Mouse (Mus musculus) regulatory T cell (primary cell): ENCODE results near the gene Plscr4.

Experiments
- in situ Hi-C: fragments of 300-600 bp; cut with MboI, MseI; formaldehyde crosslinking; loops from one replicate; pipeline ENCODE4 v1.15.1; 2025; ENCODE audit warnings: high pct_unique_total_duplicates

Gene Plscr4

DNA sequence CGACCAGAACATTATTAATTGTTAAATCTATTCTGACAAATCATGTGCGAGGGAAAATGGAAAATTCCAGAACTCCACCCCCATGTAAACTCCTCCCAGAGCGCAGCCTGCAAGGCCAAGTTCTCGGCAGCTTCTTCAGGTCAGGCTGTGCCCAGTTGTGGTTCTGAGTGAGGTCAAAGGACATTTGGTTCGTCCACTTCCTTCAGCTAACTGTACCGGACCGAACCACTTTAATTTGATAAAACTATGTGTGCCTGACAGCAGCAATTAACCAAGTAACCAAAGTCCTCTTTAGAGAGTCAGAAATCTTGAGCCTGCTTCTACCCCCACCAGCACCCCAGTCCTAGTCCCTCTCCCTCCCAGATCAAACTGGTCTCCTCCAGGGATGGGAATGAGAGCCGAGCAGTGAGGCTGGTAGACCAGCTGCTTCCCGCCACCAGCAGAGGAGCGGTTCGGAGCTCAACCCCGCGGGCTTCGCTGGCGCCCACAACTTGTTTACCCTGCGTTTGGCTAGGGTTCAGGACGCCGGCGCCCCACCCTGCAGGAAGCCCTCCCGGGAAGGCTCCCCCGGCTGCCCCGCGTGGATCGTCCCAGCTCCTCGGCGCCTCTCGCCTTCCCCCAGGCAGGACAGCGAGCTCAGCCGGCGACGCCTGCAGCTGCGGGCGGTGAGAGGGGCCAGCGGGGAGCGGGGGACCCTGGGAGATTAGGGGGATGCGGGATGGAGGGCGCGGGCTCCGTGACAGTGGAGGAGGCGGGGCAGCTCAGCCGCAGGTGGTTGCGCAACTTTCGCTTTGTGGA is at the start of gene Plscr4:
Plscr4 (plus strand) TSS at position 113 of the 798 bp plus-strand sequence.
- in situ Hi-C loops = no loop called here

DNA sequence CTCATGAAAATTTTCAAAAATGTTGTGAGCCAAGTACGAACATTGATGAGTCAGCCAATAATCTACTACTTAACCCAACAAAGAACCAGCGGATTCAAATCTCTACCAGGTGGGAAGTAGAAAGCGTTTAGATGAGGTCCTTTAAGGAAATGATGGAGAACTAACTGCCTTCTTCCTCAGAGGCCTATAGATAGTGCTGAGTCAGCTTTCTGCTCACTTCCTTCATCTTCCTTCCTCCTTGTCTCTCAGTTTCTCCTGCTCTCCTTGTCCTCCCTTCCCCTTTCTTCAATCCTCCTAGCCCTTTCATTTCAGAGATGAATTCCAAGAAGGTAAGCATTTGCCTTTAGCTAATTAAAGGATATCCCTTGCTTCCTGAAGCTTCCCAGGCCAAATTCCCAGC is 46.9 kb upstream of the Plscr4 start:
- in situ Hi-C loops = no loop called here

DNA sequence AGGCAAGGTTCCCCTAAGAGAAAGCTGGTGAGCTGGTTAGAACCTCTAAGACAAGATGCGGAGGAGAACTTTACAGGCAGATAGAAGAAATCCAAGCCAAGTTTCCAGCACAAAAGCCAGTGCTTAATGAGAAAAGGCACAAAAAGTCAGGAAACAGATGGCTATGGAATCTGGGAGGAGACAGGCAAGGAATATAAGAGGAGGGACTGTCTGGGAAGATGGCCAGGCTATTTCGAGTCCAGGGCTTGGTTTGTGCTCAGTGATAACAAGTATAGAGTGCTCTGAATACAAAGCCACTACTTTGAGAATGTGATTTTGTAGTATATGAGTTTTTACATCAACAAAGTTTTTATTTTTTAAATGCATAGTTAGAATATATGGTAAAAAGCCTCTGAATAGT is 45.1 kb upstream of the Plscr4 start:
- in situ Hi-C loops = no loop called here

DNA sequence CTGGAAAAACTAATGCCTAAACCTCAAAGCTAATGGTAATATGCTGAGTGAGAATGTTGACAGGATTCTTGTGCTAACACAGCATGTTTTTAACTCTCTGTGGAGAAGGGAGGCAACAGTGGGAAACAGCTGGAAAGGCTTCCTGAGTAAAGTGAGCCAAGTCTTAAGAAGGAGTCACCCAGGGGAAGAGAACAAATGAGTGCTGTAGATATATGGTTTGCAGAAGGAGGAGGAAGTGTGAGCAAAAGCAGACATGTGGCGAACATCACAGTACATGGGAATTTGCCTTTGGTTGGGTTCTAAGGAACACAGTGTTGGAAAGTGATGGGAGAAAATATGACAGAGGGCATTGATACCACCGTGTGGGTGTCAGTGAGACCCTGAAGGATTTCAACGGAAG is 43.5 kb upstream of the Plscr4 start:
- in situ Hi-C loops = no loop called here

DNA sequence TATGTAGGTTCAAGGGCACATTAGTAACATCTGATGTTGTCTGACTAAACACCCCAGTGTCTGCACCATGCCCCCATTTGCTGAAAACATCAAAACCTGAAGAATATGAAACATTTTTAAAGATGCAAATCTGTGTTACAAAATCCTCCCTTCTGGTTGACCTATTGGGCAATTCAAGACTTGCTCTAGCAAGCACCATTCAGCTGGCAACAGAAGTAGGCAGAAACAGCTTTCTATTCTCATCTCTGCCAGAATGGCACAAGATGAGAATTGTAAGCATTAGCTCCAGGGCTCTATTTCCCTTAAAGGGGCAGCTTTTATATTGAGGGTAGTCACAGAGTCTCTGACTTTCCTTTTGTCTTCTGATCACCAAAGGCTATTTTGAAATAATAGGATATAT is 19.4 kb upstream of the Plscr4 start:
- in situ Hi-C loops = no loop called here

DNA sequence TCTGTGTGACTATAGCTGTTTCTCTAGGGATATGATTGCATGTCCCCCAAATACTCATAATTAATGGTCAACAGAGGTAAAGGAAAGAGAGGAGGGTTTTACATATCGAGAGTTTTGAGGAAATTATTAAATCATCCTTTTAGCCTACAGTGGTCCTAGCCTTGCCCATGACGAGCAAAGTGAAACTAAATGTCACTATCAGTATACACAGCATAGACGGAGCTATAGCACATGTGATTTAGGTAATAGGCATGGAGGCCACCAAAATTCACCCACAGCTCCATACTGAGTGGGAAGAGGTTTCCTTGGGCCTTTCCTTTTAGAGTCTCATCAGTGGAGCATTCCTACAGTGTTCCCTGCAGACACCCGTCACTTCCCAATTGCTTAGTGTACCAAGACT is 15.7 kb upstream of the Plscr4 start:
- in situ Hi-C loops = no loop called here

DNA sequence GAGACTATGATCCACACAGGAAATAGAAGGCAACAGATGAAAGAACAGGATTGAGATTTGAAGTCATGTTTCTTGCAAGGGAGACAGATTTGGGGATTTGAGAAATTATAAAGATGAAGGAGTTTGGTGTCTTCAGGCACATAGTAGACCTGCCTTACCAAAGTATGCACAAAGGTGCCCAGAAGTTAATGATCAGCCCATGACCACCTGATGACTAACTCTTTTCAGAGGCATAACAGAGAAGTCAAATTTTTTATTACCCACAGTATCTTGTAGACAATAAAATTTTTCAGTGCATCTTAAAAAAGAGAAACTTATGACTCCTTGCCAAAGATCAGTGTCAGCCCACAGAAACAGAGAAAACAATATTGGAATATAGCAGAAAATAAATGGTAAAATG is 12.6 kb upstream of the Plscr4 start:
- in situ Hi-C loops = no loop called here

DNA sequence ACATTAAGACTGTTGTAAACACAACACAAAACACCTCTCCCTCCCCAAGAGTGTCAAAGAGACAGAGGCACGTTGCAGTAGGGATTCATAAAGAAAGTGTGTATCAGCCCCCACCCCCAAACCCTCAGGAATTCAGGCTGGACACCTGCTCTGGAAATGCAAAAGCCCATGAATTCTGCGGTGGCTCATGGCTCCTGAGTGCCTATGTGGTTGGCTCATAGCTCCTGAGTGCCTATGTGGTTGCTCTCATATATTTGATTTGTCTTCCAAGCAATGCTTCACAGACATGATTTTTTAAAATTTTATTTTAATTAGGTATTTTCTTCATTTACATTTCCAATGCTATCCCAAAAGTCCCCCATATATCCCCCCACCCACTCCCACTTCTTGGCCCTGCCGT is 568 bp upstream of the Plscr4 start:
- in situ Hi-C loops = no loop called here

DNA sequence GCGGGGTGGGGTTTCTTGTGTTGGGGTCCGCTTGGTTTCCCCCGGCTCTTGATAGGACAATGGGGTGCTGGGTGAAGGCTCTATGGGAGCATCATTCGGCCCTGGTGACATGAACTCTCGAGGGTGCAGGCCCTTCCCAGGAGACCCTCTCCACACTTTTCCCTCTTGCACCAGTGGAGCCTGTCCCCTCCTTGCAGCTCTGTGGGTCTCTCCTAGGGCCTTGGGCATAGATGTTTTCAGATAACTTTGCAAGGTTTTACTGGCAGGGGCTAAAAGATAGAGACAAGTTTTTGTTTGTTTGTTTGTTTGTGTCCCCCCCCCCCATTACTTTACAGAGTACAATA is 858 bp downstream of the Plscr4 start:
- in situ Hi-C loops = no loop called here

DNA sequence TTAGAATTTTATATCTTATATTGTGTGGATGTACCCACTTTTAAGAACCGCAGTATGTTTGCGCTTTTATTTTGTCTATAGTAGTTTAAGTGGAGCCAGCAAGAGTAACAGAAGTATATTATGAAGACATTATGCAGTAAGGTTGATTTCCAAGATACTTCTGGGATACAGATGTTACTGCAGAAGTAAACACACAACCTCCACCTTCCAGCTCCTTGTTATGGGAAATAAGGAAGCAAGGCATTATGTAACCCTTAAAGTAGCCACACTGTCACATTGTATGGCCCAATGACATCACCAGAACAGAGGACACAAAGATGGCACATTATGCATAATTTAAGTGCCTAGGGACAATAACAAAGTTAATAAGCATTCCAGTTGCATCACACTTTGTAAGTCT is 1.2 kb downstream of the Plscr4 start:
- in situ Hi-C loops = no loop called here

DNA sequence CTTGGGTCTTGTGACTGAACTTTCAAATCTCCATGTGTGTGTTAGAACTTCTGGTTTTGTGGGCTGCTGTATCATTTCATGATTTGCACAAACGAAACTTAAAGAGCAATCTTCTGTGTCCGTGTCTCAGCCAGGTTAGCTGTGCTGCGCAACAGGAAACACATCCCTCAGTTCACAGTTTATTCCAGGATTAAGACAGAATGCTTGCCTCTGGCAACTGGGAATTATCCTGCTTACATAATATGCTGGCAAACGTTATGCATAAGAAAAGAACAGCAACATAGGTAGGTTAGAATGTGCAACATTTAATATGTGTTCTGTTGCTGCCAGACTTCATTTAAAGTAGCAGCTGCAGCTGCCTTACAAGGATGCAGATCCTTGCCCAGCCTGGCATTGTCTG is 10.6 kb downstream of the Plscr4 start:
- in situ Hi-C loops = loop anchor here (5.0 kb wide), 1 partner anchor 250 kb away; no protein-coding TSS in a partner anchor

DNA sequence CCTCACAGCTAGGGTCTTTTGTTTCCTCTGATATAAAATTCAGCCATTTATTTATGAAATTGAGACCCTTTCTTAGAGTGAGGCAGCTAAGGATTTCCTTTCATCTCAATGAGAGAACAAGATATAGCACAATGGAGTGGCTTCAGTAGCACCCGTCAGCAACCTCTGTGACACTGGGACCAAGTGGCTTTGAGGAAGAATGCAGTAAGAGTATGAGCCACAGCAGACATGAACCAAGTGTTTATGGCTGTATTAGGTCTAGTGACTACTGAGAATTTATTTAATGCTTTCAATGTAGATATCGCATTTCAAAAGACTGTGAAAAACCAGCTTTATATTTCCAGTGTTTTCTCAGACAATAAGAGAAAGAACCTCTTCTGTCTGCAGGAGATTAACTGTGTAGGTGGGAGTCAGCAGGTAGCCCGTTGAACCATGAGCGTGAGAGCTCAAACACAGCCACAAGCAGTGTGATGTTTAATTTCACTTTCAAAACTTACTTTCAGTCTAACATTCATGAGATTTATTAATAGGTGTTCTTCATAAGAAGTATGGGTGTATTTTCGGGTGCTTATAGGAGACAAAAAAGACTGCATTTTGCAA is 15.2 kb downstream of the Plscr4 start:
- in situ Hi-C loops = no loop called here

DNA sequence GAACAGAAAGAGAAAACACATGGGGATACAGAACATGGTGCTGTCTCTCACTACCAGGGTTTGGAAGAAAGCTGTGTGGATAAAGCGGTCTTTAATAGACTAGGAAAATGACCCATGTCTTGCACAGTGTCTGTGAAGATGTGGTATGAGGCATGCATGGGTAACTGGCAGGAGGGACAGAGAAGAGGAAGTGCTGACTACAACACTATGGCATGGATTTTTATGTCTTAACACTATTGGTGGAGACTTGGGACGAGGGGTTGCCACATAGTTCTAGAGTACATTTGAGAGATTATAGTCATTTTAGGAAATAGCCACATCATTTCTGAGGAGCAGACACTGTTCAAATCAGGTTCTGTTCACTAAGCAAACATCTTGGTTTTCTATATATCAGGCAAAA is 16.0 kb downstream of the Plscr4 start:
- in situ Hi-C loops = no loop called here

DNA sequence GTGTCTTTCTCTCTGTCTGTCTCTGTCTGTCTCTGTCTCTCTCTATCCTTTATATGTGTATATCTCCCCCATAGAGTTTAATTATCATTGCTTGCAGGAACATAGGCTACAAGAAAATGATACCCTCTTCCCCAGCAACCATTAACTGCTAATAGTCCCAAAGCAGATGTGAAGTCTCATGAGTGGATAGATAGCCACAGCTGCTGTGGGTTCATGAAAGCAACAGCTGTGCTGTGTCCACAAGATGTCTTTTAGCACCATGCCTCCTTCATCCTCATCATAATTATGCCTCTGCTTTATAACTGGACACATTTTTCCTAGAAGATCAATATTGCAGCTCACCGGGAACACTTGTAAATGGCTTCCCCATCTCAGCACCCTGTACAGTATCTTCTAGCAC is 17.1 kb downstream of the Plscr4 start:
- in situ Hi-C loops = no loop called here

DNA sequence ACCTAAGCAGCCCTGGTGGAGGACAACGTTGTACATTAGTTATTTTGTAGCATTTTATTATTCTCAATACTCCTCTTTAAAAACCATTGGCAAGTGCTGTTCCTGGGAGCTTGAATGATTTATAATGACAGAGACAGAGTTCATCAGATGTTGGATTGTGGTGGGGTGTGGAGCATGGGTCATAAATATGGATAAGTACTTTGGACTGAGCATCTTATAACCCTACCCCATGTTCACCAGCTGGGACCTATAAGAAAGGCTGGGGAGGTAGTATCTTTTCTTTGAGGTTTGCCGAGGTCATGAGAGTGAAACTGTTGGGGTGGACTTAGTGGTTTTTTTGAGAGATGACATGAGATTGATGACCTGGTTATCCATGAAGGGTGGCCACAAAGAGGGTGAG is 24.5 kb downstream of the Plscr4 start:
- in situ Hi-C loops = no loop called here

DNA sequence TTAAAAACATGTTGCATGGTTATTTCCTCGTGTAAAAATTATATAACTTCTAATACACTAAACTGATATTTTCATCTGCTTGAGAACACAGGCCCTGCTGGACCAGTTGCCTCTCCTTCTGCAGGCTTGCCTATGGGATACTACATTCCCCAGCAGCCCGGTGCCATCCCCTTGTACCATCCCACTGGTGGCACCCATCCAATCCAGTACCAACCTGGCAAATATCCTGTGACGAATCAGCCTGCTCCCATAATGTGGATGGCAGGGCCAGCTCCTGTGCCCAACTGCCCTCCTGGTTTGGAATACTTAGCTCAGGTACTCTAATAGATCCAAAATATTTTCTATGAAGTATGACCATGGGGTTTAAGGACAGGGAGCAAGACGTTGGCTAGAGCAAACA is 25.4 kb downstream of the Plscr4 start:
- in situ Hi-C loops = no loop called here

DNA sequence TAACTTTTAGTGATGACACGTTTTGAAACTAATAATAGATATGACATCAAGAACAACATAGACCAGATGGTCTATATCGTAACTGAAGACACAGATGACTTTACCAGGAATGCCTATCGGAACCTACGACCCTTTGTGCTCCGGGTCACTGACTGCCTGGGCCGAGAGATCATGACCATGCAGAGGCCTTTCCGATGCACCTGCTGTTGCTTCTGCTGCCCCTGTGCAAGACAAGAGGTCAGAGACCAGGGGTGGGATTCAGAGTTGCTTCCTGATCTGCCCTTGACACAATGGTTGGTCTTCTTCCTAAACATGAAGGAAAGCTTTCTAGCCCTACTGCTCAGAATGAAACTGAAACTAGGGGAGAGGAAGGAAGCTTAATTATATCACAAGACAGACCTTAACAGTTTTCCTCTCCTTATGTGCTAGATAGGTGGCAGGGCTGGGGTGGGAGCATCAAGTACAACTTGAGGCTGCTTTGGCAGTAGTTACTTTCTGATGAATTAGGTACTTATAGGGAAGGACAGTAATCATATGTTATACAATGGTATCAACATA is 27.6 kb downstream of the Plscr4 start:
- in situ Hi-C loops = no loop called here

DNA sequence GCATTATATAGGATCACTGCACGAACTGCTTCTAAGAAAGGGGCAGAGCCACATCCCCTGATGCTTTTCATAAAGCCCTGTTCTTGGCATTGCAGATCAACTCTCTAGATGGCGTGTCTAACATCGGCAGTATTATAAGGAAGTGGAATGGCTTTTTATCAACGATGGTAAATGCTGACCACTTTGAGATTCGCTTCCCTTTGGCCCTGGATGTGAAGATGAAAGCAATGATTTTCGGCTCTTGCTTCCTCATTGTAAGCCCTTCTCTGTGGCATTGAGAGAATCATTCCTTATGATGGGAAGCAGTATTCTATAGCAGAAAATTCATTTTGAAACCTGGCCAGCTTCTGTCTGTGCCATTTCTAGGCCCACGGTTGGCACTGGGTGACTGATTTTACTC is 32.7 kb downstream of the Plscr4 start:
- in situ Hi-C loops = no loop called here

DNA sequence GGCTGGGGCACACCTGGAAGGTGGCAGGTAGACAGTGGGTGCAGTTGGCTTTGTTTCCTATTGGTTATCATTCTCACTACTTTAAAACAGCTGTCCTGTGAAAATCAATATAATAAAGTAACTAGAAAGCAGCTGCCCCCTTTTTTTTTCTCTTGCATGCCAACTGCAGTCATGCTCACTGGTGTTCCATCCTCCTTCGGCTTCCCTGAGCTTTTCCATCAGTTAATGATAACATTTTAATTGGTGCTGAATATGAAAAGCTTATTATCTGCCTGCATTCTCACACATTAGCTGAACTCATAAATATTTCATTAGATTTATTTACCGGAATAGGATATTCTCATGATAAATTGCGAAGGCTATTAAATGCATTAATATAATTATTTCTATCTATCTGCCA is 33.1 kb downstream of the Plscr4 start:
- in situ Hi-C loops = no loop called here

DNA sequence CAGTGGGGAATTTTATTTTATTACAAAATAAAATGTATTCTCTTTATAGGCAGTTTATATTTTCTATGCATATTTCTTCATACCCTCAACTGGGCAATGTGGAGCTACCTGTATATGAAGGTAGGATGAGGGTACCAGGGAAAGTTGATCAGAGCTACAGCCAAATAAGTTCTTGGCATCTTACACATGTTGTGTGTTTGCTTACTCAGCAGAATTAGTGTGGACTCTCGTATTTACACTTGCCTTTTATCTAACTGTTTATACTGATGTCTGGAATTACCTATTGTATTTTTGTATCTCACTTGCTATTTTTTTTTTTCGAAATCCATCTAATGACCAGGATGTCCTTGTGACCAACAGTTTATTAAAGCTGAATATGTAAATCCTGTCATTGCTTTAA is 34.1 kb downstream of the Plscr4 start:
- in situ Hi-C loops = no loop called here

DNA sequence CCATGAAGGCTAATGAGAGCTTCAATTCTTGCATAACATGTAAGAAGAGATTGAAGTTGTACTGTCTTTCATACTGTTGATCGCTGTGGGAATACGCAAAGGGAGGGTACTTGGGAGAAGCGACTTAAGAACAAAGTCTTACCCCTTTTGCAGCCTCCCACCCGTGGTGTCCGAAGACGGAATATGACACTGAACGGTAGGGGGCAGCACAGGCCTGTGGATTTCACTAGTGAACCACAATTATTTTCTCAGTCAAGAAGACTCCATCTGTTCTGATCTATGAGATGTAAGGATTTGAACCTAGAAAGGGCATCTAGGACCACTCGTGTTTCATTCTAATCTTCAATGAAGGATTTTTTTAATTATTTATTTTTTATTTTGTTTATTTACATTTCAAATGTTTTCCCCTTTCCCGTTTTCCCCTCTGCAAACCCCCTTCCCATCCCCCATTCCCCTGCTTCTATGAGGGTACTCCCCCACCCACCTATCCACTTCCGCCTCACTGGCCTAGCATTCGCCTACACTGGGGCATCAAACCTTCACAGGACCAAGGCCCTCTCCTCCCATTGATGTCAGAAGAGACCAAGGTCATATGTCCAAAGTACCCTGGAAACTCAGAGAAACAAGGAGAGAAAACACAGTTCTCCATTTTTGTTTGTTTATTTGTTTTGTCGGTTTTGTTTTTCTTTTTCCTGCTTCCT is 42.7 kb downstream of the Plscr4 start:
- in situ Hi-C loops = loop anchor here (5.0 kb wide), 1 partner anchor 112 kb away; no protein-coding TSS in a partner anchor

DNA sequence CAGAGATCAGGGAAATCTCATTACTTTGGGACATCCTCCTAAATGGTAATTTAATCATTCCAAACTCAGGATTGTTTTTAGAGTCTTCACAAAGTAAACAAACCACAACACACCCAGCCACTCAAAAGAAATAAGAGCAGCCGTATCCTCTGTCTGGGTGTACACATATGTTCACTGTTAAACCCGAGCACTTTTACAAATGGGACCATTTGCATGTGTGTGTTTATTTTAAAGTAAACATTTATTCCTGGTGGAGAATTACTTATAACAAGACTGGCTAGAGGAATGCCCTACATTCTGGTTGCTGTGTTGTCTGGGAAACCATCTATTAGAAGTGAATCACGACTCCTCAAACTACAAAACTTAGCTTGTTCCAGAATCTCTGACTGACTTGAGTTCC is 47.1 kb downstream of the Plscr4 start:
- in situ Hi-C loops = loop anchor here (5.0 kb wide), 1 partner anchor 108 kb away; no protein-coding TSS in a partner anchor

DNA sequence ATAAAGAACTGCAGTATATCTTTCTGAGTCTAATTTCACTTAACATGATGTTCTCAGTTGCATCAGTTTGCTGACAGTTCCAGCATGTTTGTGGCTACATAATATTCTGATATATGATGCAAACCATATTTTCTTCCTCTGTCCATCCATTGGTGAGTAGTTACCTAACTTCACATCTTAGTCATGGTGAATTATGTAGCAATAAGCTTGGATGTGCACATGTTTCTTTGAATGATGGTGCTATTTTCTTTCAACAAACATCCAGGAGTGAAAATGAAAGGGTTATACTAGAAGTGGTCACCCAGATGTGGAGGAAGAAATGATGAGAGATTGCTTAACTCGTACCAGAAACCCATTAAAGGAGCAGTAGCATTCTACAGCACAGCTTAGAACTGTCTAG is 47.7 kb downstream of the Plscr4 start:
- in situ Hi-C loops = loop anchor here (5.0 kb wide), 2 partner anchors 57 to 107 kb away; no protein-coding TSS in a partner anchor
